Mouse (Mus musculus) fat pad, adult 2 months (tissue): ENCODE results near the gene Coro7.
"Not testable (repeated sequence)": the region's sequence is repeated elsewhere in the genome, so short reads cannot be mapped to it uniquely, and the experiment has no call there.

Experiments used
- DNase-seq: peaks from one replicate; pipeline ENCODE4 v3.0.0-alpha.2; 2011; ENCODE audit warnings: low read depth, low spot score; ENCODE audit errors: extremely low read depth

Gene Coro7

GRCm38 (mm10) chr16:4596836-4597235 is 82.7 kb downstream of the Coro7 start:
- DNase-seq = no peak

- no peak for DNase-seq
Observed at GRCm38 (mm10) chr16:4596141-4596728, 83.3 kb downstream of the Coro7 start.

- DNase-seq = no peak
Observed at GRCm38 (mm10) chr16:4595527-4595963, 84.0 kb downstream of the Coro7 start.

DNA sequence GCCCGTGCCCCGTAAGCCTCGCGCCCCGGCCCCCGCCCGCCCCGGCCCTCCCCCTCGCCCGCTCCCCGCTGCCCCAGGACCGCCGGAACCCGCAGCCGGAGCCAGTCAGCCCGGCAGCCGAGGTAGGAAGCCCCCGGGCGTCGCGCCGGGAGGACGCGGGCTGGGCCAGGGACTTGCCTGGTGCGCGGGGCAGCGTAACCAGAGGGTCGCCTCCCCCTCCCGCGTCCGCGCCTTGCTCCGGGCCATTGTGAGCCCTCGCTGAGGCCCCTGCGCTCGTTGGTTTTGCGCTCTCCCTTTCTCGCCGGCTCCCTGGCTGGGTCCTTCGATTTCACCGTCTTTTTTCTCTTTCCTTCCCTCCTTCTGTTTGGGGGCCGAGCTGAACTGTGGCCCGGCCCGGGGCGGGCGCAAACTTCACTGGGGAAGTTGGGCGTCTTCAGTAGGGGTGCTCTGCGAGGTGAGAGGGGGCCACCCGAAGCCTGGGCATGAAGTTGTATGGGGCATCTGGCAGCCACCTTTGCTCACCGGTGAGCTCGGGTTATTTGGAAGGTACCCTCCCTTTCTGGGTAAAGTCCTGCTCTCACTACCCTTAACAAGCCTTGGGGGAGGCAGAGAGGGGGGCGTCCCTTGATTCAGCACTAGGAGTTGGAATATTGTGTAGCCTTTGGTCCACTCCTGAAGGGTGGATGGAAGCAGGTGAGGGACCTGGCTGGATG is 84.6 kb downstream of the Coro7 start:
- DNase-seq = no peak

DNA sequence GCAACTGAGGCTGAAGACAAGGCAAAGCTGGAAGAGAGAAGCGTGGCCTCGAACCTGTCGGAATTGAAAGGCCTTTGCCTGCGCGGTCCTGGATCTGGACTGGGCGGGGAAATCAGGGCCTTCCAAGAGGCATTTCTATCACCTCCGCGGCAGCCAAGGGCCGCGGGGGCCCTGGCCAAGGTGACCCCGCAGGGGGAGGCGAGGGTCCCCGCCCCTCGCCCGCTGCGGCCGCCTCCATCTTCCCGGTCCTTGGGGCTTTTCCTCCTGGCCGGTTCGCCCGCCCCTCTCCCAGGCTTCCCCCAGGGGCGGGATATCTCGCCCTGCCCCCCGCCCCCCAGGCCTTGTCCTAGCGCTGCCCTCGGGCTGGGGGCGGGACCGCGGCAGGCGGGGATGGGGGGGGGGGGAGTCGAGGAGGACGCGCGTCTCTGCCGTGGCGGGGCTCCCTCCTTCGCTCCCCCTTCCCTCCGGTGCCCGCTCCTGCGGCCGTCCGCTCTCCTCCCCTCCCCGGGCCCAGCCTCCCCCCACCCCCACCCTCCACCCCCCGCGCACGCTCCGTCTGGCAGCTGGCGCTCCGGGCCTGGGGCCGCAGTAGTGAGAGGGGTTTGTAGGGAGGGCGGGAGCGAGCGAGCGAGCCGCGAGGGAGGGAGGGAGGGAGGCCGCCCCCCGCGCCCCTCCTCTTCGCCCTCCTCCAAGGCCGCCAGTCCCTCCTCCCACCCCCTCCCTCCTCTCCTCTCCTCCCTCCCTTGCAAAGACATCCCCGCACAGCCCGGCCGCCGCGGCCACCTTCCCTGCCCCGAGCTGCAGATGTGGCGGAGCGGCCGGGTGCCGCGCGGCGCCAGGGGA is 85.4 kb downstream of the Coro7 start, which contains the start of gene Glis2:
Gene Glis2 (plus strand): TSS at position 743 of the 843 bp plus-strand sequence.
- no peak for DNase-seq

- DNase-seq = no peak
Observed at GRCm38 (mm10) chr16:4592909-4593875, 86.4 kb downstream of the Coro7 start.

GRCm38 (mm10) chr16:4590236-4590635 is 89.3 kb downstream of the Coro7 start:
- DNase-seq = no peak

DNA sequence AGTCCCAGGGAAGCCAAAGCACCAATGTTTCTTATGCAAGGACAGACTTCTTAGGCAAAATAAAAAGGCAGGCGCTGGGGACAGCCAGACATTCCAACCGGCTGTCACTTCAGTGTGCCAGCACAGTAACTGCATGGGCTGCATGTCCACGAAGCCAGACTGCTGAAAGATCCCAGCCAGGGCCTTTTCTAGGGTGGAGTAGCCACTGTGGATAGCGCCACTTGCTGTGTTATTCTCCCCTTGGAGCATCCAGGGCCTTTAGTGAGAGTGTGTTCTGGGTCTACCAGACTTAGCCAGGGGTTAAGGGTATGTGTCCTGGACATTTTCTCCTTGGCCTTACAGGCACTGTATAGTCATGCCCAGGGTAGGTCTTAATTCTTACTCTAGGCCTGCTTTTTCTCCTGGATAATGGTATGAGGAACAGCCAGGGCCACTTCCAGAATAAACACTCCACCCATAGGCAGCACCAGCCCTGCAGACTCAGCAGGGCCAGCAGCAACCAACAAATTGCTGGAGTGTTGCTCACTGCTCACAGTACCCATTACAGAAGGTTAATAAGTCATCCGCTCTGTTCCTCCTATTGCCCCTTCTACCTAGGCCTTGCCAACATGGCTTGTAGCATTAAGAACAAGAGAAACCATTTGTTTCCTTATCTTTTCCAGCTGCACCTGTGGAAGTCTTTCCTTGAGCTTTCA is 91.9 kb downstream of the Coro7 start:
- DNase-seq = no peak

- DNase-seq = peak; percentile 8
Observed at GRCm38 (mm10) chr16:4586531-4587123, 93.0 kb downstream of the Coro7 start.

DNA sequence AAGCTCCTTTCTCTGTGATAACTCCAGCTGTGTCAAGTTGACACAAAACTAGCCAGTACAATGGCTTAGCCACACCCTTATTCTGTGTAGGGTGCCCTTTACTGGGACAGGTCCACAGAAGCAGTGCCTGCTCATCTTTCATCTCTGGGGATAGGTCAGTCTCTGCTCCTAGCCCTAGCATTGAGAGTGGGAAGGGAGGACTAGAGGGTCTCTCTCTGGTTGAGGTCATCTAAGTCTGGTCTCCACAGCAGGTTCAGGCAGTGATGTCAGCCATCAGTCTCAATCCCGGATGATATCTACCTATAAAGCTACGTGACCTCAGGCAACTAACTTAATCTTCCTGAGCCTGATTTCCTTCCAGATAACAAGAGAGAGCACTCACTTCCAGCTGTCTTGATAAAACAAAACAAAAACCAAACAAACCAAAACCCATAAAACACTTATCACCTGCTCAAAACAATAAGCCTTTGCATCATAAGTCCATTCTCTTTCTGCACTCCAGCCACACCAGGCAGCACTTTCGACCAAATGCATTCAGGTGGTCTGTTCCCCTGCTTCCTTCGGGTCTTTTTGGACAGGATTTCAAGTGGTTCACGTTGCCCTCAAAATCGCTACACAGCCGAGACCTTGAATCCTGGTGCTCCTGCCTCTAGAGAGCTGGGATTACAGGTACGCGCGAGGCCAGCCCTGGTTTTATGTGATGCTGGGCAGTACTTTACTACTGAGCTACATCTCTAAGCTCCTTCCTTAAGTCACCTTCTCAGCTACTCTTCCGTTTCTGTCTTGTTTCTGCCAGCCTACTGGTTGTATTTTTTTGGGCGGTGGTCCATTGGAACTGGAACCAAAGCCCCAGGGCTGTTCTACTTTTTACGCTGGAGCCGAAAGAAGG is 93.7 kb downstream of the Coro7 start:
- DNase-seq = no peak

DNA sequence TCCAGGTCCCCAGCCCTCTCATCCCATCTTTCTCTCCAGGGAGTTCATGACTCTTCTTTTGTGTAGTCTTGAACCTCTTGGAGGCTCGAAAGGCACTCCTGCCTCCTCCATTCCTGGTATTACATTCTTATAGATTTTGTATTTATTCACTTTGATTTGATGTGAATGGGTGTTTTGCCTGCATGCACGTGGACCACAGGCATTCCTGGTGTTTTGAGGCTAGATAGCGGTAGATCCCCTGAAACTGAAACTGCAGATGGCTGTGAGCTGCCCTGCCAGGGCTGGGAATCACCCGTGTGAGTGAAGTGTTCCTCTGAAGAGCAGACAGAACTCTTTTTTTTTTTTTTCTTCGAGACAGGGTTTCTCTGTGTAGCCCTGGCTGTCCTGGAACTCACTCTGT is 95.1 kb downstream of the Coro7 start:
- no peak for DNase-seq

DNA sequence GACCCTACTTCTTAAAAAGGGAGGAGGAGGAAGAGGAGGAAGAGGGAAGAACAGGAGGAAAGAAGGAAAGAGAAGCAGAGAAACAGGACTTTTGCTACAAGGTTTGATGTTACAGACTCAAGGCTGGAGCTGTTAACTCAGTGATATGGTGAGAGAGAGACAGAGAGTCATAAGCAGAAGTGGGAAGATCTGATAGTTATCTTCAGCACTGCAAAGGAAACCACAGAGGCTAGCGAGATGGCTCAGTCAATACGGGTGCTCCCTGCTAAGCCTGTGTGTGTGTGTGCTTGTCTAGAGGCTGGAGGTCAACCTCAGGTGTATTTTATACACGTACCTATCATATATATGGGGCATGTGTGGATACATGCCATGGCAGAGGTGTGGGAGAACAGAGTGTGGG is 95.8 kb downstream of the Coro7 start:
- no peak for DNase-seq

DNA sequence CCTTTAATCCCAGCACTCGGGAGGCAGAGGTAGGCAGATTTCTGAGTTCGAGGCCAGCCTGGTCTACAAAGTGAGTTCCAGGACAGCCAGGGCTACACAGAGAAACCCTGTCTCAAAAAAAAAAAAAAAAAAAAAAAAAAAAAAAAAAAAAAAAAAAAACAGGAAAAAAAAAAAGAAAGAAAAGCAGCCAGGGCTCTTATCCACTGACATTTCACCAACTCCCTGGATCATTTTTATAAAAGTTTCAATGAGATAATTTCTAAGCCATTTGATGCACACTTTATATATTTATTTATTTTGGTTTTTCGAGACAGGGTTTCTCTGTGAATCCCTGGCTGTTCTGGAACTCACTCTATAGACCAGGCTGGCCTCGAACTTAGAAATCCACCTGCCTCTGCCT is 98.4 kb downstream of the Coro7 start:
- not testable (repeated sequence) for DNase-seq

DNA sequence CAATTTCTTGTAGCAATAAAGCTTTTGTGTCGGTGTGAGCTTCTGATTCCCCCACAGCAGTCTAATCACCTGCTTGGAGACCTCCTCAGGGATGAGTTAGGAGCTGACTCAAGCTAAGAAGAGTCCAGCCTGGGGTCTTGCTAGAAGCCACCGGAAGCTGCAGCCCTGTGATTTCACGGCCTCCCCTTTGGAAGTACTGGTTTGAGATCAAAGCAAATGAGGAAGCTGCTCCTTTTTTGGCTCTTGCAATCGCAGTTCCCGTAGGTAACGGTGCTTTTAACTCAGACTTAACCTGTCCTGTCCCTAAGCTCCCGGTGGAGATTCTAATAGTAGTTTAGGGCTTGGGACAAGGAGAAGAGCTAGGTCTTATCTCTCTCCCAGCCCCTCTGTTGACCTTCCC is 100.9 kb downstream of the Coro7 start:
- DNase-seq = no peak

DNA sequence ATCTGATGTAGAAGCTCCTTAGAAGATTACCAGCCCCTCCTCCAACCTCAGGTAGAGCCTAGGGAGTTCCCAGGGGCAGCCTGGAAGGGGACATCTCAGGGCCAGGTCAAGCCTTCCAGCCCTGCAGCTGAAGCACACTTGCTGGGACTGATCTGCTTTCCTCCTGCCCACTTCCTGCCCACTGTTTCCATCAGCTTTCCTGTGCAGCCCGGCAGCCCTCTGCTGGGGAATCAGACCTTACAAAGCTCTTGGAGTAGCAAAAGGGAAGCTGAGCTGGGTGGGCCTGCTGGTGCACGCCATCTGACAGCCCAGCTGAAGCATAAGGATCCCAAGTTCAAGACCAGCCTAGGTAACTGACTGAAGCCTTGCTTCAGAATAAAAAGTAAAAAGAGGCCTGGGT is 102.7 kb downstream of the Coro7 start:
- DNase-seq = no peak
